Mouse (Mus musculus): ENCODE data around the gene Gm4491. TPM values are rescaled to one million over a fixed set of nuclear protein-coding genes. Genes with fewer than 3 reads are reported as not detected.

Gm4491 gene
- total RNA-seq, 2 experiments from 2014 or later, result 0.39 to 0.42 TPM

DNA sequence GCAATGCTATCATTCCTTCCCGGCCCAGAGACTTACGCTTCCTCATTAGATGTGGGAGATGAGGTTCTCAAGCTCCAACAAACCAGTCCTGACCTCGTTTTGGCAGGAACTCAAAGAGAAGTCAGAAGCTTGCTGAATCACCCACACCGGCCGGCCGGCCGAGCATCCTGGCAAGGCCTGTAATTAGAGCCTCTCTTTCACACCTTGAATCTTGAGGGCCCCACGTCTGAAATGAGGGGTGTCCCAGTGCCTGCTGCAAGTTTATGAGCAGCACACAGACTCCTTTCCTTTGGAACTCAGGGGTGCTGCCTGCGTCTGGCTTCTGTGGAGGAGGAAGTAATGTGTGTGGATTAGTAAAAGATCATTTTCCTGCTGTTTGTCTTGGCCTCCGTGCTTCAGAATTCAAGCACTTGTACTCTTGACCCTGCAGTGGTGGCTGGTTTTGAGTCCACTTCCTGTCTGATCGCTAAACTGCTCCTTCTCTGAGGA, 31.5 kb downstream of the Gm4491 start:
- DNase-seq (ENCODE audit: low spot score in 2 of 2), result no peak

DNA sequence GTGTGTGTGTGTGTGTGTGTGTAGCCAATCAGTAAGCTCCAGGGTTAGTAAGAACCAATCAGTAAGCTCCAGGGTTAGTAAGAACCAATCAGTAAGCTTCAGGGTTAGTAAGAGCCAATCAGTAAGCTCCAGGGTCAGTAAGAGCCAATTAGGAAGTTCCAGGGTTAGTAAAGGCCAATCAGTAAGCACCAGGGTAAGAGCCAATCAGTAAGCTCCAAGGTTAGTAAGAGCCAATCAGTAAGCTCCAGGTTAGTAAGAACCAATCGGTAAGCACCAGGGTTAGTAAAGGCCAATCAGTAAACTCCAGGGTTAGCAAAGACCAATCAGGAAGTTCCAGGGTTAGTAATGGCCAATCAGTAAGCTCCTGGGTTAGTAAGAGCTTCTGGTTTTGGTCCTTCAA, 32.8 kb downstream of the Gm4491 start:
- no peak for DNase-seq (ENCODE audit: low spot score in 2 of 2)

DNA sequence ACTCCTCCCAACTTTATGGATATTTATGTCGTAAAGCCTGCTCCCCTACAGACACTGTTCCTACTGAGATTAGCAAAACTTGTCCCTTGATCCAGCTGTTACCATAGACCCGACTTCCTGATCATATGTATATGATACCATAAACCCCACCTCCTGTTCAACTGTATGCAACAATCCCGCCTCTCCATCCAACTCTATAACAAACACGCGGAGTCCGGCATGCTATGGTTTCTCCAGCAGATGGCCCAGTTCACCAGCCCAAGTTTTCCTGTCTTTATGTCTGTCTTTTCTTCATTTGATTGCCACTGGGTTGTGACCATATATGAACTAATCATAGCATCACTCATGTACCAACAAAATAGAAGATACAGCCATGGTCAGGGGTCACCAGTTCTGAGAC, 40.1 kb downstream of the Gm4491 start:
- no peak for DNase-seq (ENCODE audit: low spot score in 2 of 2)

DNA sequence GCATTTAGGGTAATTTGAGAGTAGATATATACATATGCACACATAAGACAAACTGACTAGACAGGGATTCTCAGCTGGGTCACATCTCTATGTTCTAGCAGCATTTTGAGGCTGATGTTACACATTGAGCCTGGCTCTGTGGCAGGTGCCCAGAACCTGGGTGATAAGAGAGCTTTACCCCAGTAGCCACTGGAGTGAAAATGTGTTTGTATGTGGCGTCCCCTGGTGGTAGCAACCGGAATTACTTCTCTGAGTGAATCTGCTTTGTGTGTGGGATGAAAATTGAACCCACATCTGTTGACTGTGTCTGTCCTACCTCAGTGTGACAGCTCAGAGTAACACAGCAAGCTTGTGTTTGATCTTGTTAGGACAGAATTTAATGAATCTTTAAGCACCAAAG, 45.8 kb downstream of the Gm4491 start:
- peak; percentile 25 to 27 for DNase-seq (ENCODE audit: low spot score in 2 of 2)

DNA sequence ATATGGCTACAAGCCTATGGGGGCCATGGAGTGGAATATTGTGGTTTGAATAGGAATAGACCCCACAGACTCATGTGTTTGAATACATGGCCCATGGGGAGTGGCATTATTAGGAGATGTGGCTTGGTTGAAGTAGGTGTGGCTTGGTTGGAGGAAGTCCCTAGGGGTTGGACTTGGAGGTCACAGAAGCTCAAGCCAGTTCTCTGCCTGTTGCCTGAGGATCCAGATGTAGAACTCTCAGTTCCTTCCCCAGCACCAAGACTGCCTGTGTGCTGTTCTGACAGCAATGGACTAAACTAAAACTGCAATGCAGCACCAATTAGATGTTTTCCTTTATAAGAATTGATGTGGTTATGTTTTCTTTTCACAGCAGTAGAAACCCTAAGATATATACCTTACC, 49.6 kb downstream of the Gm4491 start:
- DNase-seq (ENCODE audit: low spot score in 2 of 2), result no peak

Other genes with a start within 250 kb of the Gm4491 start
- 10 to 100 TPM; 88.7 to 99.0 TPM for gene Zmym2, start 229.2 kb downstream of the Gm4491 start, total RNA-seq (2021)
- gene Gja3, start 57.8 kb downstream of the Gm4491 start, total RNA-seq (2021), result under 1 TPM; 0.46 to 0.89 TPM
- 1 to 10 TPM; 6.2 to 7.5 TPM for gene Gjb2, start 11.2 kb downstream of the Gm4491 start, total RNA-seq (2021)
- 10 to 100 TPM; 36.7 to 44.6 TPM for gene Gjb6, start 17.7 kb upstream of the Gm4491 start, total RNA-seq (2021)